Mouse (Mus musculus) intestine, embryonic 16.5 days (tissue): ENCODE data around the gene Tmem191c. TPM values are rescaled to one million over a fixed set of nuclear protein-coding genes. Genes with fewer than 3 reads are reported as not detected.

ENCODE experiments used
- ATAC-seq: fragments of 200-750 bp; cut with Nextera tagmentation; 2 replicates; pipeline ENCODE4 v1.8.0; 2017; ENCODE audit warnings: moderate TSS enrichment, moderate library complexity
- H3K27ac ChIP-seq: fragments of 300-500 bp; sonication (generic); 2 replicates; pipeline ENCODE4 v1.5.1; 2014; ENCODE audit warnings: mild to moderate bottlenecking, low read length
- H3K27me3 ChIP-seq: fragments of 300-500 bp; sonication (generic); replicated peaks from 2 replicates; pipeline ENCODE4 v1.6.1; 2014; ENCODE audit warnings: low read length, control low read depth, mixed read lengths; ENCODE audit not compliant: control insufficient read depth, insufficient read depth
- H3K36me3 ChIP-seq: fragments of 300-500 bp; sonication (generic); 2 replicates; pipeline ENCODE4 v1.6.1; 2014; ENCODE audit warnings: low read length, control low read depth; ENCODE audit not compliant: control insufficient read depth, insufficient read depth
- H3K4me1 ChIP-seq: fragments of 300-500 bp; sonication (generic); 2 replicates; pipeline ENCODE4 v1.6.1; 2014; ENCODE audit warnings: low read length, control low read depth, mixed read lengths; ENCODE audit not compliant: control insufficient read depth, insufficient read depth
- H3K4me2 ChIP-seq: fragments of 300-500 bp; sonication (generic); 2 replicates; pipeline ENCODE4 v1.6.1; 2014; ENCODE audit warnings: low read depth, low read length, control low read depth
- H3K4me3 ChIP-seq: fragments of 300-500 bp; sonication (generic); 2 replicates; pipeline ENCODE4 v1.5.1; 2014; ENCODE audit warnings: mild to moderate bottlenecking, low read length
- H3K9ac ChIP-seq: fragments of 300-500 bp; sonication (generic); 2 replicates; pipeline ENCODE4 v1.6.1; 2014; ENCODE audit warnings: low read depth, low read length
- H3K9me3 ChIP-seq: fragments of 300-500 bp; sonication (generic); 2 replicates; pipeline ENCODE4 v1.6.1; 2016; ENCODE audit warnings: low read length, control low read depth; ENCODE audit not compliant: control insufficient read depth
- WGBS: fragments of 180-500 bp; shearing (Covaris S2); extraction: QIAGEN DNeasy Blood & Tissue Kit; methylation state at CpG from one replicate; pipeline ENCODE4 v1.1.7; 2014; 5-methylcytosine and 5-hydroxymethylcytosine counted together
- polyA plus RNA-seq: library from polyadenylated mRNA; unstranded; fragments of >200 nt; fragmentation: Nextera tagmentation; extraction: Ambion mirVana; gene quantifications from 2 replicates; pipeline ENCODE4 v1.2.1, GENCODE M21; 2015

The Tmem191c gene
- polyA plus RNA-seq, 1 experiment from 2014 or later: 15.2 TPM

DNA sequence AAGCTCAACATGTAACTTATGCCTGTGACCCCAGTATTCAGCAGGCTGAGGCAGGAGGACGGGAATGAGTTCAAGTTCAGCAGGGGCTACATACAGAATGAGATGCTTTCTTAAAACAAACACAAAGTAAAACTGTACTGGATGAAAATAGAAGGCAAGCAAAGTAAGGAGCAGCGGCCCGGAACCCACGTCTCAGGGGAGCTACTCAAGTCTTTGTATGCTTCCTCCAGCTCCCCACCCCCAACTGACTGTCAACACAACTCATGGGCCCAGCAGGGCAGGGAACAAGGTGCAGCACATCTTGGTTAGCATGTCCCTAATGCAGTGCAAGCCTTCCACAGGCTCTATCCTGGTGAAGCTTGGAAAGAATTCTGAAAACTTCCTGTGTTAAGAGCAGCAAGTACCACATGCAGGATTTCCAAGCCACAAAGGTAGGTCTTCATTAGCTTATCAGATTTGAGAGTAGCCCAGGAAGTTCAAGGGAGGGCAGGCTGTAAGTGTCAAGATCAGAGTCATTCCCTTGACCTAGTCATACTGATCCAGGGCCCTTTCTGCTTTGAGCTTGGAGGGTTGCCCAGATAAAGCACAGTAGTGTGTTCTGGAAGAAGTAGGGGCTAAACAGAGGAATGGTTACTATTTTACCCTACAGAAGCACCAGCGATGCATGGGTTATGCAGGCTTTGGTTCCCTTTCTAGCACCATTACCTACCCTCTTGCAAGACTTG lies 27.8 kb downstream of the Tmem191c start:
- no peak for ATAC-seq
- no peaks in the 10 kb centered on the region for H3K4me1 ChIP-seq
- no peak overlapping the region for H3K4me3 ChIP-seq
- no peak overlapping the region for H3K9ac ChIP-seq
- H3K27me3 ChIP-seq: no peaks in the 10 kb centered on the region
- 0 out of 2 replicates have a peak, but pooled peaks cover 2% of the 10 kb centered on the region for H3K36me3 ChIP-seq
- 85% methylated on average over 5 of the region's 5 CpGs for WGBS
- H3K27ac ChIP-seq: no peak overlapping the region
- no peaks in the 10 kb centered on the region for H3K9me3 ChIP-seq
- no peak overlapping the region for H3K4me2 ChIP-seq

GRCm38 (mm10) chr16:17307461-17307860 lies 31.6 kb downstream of the Tmem191c start:
- Histone ChIP-seq H3K27ac (no peak overlapping the region), H3K9ac (no peak overlapping the region), H3K9me3 (no peaks in the 10 kb centered on the region), H3K4me2 (no peak overlapping the region), H3K27me3 (no peaks in the 10 kb centered on the region), H3K4me3 (no peak overlapping the region), H3K36me3 (peaks cover 3% of the 10 kb centered on the region; the same call in 1 of the 2 replicates), H3K4me1 (no peaks in the 10 kb centered on the region)
- ATAC-seq: no peak
- 96% methylated on average over 5 of the region's 5 CpGs for WGBS

DNA sequence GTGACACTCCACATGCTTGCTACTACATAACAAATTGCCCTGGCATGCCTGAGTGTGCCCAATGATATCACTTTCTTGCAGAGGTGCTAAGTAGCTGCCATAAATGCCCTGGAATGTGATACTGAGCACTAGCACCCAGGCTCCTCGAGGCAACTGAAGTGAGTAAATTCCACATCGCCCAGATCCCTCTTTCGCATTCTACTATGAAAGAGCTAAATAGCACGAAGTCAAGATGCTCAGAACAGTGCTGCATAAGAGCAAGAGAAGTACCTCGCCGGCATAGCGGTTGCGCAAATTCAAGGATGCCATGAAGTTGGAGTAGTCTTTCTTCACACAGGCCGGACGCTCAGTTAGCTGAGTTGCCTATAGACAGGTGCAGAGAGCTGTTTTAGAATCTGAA lies 33.2 kb downstream of the Tmem191c start:
- WGBS: 91% methylated on average over 10 of the region's 10 CpGs

GRCm38 (mm10) chr16:17312531-17312930 lies 36.7 kb downstream of the Tmem191c start:
- 91% methylated on average over 5 of the region's 5 CpGs for WGBS

More for the DNA sequence above, 33.2 kb downstream of the Tmem191c start:
- ATAC-seq: no peak
- Histone ChIP-seq H3K27ac (no peak overlapping the region), H3K4me1 (no peaks in the 10 kb centered on the region), H3K4me3 (no peak overlapping the region), H3K9ac (no peak overlapping the region), H3K27me3 (no peaks in the 10 kb centered on the region), H3K36me3 (peaks cover 3% of the 10 kb centered on the region; the same call in 1 of the 2 replicates), H3K4me2 (no peak overlapping the region), H3K9me3 (no peaks in the 10 kb centered on the region)

DNA sequence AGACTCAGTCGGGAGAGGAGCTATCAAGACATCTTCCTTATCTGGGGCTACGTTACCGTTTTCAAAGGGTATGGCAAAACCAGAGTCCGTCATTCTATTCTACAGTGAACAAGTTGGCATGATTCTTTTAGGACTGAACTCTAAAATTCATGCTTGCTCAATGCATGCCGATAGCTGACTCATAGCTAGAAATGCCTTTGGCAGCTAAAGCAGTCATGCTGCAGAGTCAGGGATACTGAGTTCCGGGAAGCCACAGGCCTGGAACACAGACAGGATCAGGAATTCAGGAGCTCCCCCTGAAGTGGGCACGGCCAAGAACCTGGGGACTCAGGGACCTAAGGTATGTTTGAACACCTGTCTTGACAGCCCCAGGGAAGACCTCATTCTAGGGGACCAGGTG lies 40.7 kb downstream of the Tmem191c start:
- WGBS: 93% methylated on average over 7 of the region's 7 CpGs
- Histone ChIP-seq H3K27me3 (no peaks in the 10 kb centered on the region), H3K4me2 (no peak overlapping the region), H3K9ac (no peak overlapping the region), H3K9me3 (no peaks in the 10 kb centered on the region), H3K4me1 (no peaks in the 10 kb centered on the region), H3K4me3 (no peak overlapping the region), H3K27ac (no peak overlapping the region), H3K36me3 (peaks cover 8% of the 10 kb centered on the region)
- ATAC-seq: no peak

More at GRCm38 (mm10) chr16:17312531-17312930, 36.7 kb downstream of the Tmem191c start:
- H3K4me1 ChIP-seq: no peaks in the 10 kb centered on the region
- H3K9ac ChIP-seq: no peak overlapping the region
- H3K27ac ChIP-seq: no peak overlapping the region
- ATAC-seq: no peak
- peaks cover 9% of the 10 kb centered on the region for H3K36me3 ChIP-seq
- H3K4me3 ChIP-seq: no peak overlapping the region
- H3K27me3 ChIP-seq: no peaks in the 10 kb centered on the region
- no peaks in the 10 kb centered on the region for H3K9me3 ChIP-seq
- H3K4me2 ChIP-seq: no peak overlapping the region

DNA sequence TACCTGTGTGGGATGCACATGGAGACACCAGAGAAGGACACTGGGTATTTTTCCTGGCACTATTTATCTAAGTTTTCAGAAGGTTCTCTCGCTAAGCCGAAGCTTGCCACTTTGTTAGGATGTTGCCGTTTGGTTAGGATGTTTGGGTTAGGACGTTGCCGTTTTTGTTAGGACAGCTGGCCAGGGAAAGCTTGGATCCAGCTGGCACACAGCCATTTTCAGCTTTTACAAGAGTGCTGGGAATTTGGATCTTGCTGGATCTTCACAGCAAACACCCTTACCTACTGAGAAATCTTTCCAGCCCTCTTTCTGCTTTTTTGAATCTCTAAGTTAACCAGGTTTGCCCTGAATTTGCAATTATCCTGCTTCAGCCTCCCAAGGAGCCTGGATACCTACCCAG lies 45.6 kb downstream of the Tmem191c start:
- H3K36me3 ChIP-seq: peaks cover 8% of the 10 kb centered on the region
- H3K4me3 ChIP-seq: no peak overlapping the region
- no peak overlapping the region for H3K4me2 ChIP-seq
- no peak overlapping the region for H3K27ac ChIP-seq
- no peak for ATAC-seq
- 61% methylated on average over 5 of the region's 5 CpGs for WGBS
- H3K27me3 ChIP-seq: no peaks in the 10 kb centered on the region
- no peaks in the 10 kb centered on the region for H3K9me3 ChIP-seq
- no peak overlapping the region for H3K9ac ChIP-seq
- H3K4me1 ChIP-seq: no peaks in the 10 kb centered on the region

DNA sequence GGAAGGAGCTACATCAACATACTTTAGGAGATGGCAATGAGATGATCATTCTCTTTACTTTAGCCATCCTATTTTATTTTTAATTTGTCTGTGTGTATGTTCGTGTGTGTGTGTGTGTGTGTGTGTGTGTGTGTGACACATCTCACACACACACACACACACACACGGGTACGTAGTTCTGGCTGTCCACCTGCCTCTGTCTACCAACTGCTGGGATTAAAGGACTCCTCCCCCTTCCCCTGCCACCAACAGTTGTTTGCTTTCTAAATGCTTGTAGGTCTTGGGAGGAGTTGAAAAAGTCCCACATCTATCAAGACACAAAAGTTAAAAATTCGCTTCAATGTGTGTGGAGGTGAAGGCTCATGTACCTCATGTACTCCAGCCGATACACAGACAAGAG lies 48.9 kb downstream of the Tmem191c start:
- H3K9me3 ChIP-seq: no peaks in the 10 kb centered on the region
- H3K4me3 ChIP-seq: no peak overlapping the region
- WGBS: 87% methylated on average over 5 of the region's 5 CpGs
- H3K4me2 ChIP-seq: no peak overlapping the region
- no peaks in the 10 kb centered on the region for H3K36me3 ChIP-seq
- H3K27ac ChIP-seq: no peak overlapping the region
- ATAC-seq: no peak
- no peak overlapping the region for H3K9ac ChIP-seq
- H3K27me3 ChIP-seq: no peaks in the 10 kb centered on the region
- H3K4me1 ChIP-seq: no peaks in the 10 kb centered on the region

DNA sequence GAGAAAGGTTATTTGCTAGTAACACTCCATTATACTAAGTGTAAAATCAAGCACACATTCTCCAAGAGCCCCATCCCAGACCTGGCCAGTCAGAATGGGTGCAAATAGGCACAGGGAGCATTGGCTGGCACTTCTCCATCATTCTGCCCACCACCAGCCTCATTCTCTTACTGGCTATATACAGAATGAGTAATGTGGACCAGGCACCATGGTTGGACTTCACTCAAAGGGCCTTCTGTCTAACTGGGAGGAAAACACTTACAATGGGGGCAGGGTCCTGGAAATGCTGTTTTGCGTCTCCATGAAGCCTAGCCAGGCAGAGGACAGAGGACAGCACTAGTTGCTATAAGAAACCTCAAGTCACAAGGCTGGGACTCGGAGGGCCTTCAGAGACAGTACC lies 50.2 kb downstream of the Tmem191c start:
- H3K4me3 ChIP-seq: no peak overlapping the region
- no peaks in the 10 kb centered on the region for H3K9me3 ChIP-seq
- no peak overlapping the region for H3K4me2 ChIP-seq
- H3K36me3 ChIP-seq: no peaks in the 10 kb centered on the region
- 84% methylated on average over 2 of the region's 2 CpGs for WGBS
- H3K4me1 ChIP-seq: no peaks in the 10 kb centered on the region
- no peaks in the 10 kb centered on the region for H3K27me3 ChIP-seq
- no peak overlapping the region for H3K27ac ChIP-seq
- no peak overlapping the region for H3K9ac ChIP-seq
- ATAC-seq: no peak

DNA sequence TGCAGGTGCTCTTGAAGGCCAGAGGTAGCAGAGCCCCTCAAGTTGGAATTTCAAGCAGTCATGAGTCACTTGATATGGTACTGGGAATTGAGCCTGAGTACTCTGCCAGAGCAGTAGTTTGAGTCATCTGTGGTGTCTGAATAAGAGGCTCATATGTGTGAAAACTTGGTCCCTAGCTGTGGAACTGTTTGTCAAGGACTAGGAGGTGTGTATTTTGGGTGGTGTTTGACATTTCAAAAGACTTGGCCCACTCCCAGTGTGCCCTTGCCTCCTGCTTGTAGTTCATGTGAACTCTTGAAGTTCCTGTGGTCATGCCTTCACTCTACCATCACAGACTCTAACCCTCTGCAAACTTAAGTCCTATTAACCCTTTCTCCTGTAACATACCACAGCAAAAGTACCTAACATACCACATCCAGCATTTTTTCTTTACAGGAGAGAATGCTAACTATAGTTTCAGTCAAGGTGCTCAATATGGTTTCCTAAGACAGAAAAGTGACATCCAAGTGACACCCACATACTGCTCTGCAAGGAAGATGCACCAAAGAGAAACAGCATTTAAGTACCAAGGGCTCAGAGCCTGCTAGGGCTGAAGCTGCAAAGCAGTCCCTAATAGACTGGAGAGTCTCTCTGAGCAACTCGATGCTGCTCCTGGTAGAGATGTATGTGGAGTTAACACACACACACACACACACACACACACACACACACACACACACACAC lies 54.1 kb downstream of the Tmem191c start:
- no peak overlapping the region for H3K27ac ChIP-seq
- 69% methylated on average over 1 of the region's 1 CpGs for WGBS
- ATAC-seq: no peak
- no peak overlapping the region for H3K4me2 ChIP-seq
- H3K9me3 ChIP-seq: no peaks in the 10 kb centered on the region
- no peaks in the 10 kb centered on the region for H3K4me1 ChIP-seq
- no peaks in the 10 kb centered on the region for H3K36me3 ChIP-seq
- H3K9ac ChIP-seq: no peak overlapping the region
- H3K27me3 ChIP-seq: no peaks in the 10 kb centered on the region
- no peak overlapping the region for H3K4me3 ChIP-seq
